Mouse (Mus musculus): ENCODE results near the gene Tgfbr1.

Tgfbr1 gene

DNA sequence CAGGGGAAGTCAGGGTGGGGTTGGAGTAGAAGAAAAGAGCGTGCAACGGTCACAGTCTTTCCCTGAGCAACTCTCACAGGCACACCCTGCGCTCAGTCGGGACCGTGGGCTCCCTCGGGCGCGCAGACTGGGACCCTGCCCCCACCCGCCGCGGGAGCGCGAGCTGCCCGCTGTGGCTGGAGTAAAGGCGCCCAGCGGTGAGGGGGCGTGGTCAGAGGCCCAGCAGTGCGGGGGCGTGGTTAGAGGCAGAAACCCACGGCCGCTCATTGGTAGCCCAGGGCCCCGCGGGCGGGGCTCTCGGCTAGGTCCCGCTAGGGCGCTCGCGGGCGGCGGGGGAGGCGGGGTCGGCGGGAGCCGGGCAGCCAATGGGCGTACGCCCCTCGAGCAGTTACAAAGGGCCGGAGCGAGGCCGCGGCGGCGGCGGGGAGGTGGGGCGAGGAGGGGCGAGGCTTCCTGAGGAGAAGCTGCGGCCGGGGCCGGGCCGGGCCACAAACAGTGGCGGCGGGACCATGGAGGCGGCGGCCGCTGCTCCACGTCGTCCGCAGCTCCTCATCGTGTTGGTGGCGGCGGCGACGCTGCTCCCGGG is at the start of gene Tgfbr1:
Tgfbr1 (plus strand) TSS at position 420 of the 586 bp plus-strand sequence.
- DNase-seq (ENCODE audit: low read depth), result peak; percentile 88

DNA sequence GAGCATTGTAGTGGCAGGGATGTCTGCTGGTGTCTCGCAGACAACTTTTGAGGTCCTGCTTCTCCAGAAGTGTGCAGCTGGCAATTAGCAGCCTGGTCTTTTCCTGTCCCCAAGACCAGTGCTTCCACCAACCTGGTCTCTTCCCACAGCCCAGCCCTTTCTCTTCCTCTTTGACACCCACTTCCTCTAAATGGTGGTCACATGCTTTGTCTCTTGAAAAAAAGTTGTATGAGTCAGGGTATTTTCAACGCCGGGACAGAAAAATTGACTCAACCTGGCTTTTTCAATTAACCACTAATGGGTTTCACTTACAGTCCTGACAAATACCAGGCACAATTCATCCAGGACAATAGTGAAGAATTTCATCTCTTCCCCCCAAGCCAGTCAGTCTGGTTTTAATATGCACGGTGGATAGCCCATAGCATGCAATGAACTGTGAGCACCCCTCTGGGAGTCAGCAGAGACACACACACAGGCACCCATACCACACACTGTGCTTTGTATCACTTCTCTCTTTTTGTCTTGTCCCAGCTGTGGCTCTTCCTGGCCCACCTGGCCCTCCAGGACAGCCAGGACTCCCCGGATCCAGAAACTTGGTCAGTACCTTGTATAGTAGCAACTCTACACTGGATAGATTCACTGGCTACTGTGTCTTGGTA is 49.6 kb upstream of the Tgfbr1 start:
- DNase-seq (ENCODE audit: low read depth), result no peak

DNA sequence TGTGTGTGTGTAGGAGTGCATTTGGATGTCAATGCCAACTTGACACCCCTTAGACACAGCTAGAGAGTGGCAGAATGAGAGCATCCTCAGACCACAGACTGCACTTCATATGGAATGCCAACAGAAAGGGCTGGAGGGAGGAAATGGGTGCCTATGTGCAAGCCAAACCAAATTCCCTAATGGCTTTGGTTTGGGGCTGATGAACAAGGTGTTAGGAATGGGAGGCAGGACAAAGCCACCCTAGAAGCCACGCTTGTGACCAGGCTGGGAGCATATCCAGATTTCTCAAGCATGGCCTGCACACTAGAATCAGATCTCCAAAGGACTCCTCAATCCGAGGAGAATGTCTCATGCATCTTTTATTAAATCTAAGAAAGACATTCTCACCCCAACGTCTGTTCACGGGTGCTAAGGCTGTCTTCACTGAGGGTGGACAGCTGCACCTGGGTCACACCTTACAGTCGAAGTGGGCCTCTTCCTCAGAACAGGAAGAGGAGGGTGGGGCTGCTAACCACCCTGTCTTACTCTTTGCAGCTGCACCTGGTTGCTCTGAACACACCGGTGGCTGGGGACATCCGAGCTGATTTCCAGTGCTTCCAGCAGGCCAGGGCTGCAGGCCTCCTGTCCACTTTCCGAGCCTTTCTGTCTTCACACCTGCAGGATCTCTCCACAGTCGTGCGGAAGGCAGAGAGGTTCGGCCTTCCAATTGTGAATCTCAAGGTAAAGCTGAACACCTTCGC is 43.0 kb upstream of the Tgfbr1 start:
- DNase-seq (ENCODE audit: low read depth), result no peak

DNA sequence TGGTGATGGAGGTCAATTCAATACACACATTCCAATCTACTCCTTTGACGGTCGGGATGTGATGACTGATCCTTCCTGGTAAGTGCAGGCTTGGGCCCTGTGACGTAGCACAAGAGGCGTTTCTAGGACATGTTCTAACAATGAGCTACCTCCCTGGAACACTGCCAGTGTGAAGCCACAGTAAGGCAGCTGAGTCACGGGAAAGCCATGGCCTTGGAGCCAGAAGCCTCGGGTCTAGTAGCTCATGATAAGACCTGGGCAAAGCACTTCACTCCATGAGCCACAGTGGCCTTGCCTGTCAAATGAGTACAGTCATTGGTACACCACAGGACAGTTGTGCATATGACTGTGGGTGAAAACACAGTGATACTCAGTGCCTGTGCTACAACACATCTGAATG is 42.2 kb upstream of the Tgfbr1 start:
- peak; percentile 74 for DNase-seq (ENCODE audit: low read depth)

DNA sequence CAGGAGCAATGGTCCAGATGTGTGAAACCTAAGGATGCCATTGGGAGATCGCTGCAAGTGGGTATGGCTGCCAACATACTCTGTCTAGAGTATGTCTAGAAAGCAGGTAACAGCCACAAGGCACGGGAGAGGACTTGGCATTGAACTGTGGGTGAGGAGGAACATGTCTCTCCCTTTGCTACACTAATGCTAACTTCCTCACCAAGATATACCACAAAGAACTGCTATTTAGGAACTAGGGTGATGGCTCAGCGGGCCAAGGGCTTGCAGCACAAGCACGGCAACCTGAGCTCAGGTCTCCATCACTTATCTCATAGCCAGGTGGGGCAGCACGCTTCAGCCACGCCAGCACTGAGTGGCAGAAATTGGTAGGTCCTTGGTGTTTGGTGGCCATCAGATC is 41.6 kb upstream of the Tgfbr1 start:
- no peak for DNase-seq (ENCODE audit: low read depth)

DNA sequence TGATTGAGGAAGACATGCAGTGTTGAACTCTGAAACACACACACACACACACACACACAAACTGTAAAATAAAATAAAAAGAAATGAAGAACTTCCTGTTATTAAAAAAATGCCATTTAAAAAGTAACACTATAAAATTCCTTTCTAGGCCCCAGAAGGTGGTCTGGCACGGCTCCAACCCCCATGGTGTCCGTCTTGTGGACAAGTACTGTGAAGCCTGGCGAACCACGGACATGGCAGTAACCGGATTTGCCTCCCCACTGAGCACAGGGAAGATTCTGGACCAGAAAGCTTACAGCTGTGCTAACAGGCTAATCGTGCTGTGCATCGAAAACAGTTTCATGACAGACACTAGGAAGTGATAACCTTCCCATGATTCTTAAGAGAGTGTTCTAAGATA is 41.1 kb upstream of the Tgfbr1 start:
- DNase-seq (ENCODE audit: low read depth), result no peak

DNA sequence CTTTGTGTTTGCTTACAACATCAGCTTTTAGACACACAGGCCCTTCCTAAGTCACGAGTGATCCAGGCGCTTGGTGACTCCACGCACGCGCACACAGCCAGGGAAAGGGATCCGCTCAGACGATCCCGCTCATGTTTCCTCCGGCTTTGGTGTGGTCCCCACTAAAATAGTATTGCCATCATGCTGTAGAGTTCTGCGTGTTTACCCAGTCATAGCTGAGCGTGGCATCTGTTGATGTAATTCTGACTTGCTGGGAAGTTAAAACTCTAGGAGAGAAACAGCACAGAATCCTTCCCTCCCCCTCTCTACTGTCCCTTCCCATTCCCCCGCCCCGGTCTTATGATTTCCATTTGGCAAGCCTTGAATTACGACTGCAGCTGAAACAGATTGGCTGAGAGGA is 40.3 kb upstream of the Tgfbr1 start:
- DNase-seq (ENCODE audit: low read depth), result no peak

DNA sequence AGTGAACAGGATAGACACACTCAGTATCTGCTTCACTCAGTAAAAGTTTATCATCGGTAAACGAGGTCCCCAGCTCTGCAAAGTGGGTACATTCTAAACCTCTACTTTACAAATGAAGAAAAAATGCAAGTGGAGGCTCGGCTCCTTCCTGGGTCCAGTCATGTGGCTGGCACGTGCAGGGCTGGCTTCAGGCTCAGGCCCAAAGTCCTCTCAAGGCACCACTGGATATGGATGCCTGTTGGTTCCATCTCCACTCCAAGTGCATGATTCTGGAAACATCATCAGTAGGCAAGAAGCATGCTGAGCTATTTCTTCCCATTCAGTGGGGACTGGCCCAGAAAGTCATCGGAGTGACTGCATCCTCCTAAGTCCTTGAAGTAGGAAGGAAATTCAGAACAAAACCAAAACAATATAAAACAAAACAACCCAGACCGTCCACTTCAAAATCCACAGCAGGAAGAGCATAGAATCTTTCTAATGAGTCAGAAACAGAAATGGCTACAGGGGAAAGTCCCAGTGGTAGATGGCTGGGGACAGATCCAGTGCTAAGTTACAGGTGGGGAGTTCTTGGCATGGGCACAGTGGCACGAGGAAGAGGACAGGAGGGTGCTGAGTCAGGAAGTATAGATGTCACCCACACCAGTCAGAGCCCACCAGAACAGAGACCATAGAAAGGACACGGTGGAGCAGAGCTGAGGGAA is 39.2 kb upstream of the Tgfbr1 start:
- no peak for DNase-seq (ENCODE audit: low read depth)

DNA sequence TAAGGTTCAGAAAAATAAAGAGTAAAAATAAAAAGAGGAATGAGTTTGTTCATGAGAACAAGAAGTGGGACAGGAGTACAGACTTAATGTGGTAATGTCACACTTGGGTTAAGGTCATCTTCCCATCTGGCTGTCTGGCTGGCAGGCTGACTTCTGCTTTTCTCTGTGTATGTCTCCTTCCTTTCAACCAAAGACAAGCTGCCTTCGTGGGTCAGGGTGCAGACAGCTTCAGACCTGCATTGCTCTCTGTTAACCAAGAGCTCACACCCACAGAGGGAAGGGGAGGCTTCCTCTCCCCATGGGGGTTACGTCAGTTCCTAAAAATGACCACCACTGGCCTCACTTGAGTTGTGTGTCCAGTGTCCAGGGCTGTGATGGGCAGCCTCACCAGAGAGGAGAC is 37.6 kb upstream of the Tgfbr1 start:
- no peak for DNase-seq (ENCODE audit: low read depth)

DNA sequence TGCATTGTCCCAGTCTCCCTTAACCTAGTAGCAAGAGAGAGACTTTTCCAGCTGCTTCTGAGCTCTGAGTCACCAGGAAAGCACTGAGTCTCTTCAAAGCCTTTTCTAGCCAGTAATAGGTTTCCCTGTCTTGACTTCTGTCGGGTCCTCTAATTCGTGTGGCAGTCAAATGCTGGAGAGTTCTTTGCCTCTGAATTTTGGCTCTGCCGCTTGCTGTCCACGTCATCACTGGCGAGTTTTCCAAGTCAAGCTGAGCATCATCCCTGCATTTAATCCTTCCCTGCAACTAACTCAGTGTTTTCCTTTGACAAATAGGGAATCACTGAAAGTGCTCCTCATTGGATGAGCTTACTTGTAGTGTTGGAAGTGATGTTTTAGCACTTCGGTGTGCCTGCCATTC is 36.6 kb upstream of the Tgfbr1 start:
- DNase-seq (ENCODE audit: low read depth), result no peak

DNA sequence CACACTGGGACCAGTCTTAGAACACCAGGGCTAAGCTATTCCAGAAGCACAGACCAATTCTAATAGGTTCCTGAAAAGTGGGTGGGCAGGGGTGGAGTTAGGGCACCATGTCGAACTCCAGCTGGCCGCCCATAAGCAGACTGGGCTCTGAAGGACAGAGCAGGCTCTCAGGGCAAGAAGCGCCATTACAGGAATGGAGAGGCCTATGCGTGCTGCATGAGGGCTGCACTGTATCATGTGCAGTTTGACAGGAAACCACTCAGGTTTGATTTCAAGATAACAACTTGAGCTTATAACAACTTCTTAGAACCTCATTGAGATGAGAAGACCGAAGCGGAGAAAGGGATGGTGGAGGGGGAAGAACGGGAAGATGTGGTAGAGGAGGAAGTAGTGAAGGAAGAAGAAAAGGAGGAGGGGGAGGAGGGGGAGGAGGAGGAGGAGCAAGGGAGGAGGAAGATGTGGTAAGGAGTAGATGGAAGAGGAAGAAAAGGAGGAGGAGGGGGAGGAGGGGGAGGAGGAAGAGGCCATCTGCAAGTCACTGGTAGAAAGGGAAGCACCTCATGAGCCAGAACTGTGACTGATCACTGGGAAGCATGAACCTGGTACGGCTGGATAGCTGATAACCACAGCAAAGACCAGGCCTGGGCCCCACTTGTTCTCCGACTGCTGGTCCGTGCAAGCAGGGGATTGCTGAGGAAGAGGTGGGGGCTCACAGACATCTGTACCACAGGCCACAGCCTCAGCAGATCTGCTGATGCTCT is 33.3 kb upstream of the Tgfbr1 start:
- no peak for DNase-seq (ENCODE audit: low read depth)

DNA sequence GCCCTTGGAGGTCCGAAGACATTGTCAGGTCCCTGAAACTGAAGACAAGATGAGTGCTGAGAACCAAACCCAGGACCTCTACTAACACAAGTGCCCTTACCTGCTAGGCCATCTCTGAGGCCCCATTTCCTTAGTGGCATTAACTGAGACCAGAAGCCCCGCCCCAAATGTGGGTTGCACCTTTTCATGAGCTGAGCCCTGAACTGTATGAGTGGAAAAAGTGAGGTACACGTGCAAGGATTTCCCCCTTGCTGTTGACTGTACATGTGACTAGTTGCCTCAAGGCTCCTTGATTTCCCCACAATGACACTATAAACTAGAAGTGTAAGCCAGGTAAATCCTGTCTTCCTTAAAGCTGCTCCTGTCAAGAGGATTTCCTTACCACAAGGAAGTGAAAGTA is 30.7 kb upstream of the Tgfbr1 start:
- no peak for DNase-seq (ENCODE audit: low read depth)

DNA sequence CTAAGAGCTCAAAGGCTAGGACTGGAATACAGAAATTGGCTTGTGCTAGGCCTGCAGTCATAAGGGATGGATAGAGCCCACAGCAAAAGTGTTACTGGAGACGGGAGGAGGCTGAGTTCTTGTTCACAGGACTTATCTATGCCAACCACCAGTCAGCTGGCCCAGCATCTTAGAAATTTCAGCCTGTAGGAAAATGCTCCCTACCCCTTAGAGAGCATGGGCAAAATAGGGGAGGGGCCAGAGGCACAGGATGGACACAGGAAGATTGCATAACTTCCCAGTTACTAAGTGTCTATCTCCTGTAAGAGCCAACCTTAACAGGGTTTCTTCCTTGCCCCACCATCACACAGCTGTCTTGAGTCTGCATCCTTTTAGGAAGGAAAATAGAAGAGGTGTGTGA is 28.8 kb upstream of the Tgfbr1 start:
- DNase-seq (ENCODE audit: low read depth), result no peak

DNA sequence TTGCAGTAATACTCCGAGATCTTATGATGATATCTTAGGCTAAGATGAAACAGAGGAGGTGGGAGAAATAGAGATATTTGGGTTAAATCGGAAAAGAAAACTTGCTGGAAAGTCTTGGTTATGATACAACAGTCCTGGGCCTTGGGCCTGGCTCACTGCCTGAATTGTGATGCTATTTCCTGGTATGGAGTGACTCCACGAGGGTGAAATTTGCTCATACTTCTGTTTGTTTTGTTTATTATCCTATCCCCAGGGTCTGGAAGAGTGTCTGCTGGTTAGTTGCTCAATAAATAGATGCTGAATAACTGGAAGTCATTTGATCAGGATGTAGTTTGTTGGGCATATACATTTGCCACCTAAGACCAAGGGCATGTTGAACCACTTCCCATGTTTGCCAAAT is 25.2 kb upstream of the Tgfbr1 start:
- no peak for DNase-seq (ENCODE audit: low read depth)

DNA sequence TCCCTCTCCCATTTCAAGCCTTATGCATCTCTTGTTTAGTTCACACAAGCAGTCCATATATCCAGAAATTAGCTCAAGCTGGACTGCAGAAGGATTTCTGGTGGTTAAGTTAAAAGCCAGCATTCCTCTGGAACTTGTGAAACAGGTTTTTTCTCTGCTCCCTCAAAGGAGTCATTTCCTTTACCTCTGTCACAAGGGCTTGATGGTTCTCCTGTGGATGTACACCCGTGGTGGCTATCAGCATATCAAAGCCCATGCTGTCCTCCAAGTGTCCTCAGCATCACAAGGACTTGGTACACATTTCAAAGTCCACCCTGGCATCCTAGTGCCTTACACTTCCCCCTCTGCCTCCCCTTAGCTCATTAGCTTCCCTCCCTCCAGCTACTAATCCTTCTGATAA is 23.7 kb upstream of the Tgfbr1 start:
- no peak for DNase-seq (ENCODE audit: low read depth)

DNA sequence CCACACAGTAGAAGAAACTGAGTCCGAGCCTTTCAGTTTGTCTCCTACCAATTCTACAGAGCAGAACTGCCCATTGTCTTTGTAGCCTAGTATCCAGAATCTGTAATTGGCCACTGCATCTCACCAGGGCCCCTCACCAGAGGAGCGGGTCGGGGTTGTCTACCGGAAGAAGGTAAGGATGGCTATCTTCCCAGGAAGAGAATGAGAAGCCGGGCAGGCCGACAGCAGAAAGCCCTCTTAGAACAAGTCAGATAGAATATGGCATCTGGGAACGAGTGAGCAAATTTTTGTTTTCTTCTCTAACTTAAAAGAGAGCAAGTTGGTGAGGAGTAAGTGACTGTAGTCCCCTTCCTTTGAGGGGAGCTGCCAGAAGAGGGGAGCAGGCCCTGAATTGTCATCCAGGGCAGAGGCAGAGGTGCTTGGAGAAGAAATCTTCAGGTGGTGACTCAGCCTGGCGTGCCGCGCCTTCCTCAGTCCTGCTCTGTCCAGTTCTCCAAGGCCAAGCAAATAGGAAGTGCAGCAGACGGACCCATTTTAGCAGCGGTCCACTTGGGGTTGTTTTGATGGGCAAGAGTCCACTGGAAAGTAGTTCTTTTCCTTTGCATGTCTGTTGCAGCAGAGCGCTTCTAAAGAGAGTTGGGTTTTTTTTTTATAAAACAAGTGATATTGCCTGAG is 22.5 kb upstream of the Tgfbr1 start:
- DNase-seq (ENCODE audit: low read depth), result no peak

DNA sequence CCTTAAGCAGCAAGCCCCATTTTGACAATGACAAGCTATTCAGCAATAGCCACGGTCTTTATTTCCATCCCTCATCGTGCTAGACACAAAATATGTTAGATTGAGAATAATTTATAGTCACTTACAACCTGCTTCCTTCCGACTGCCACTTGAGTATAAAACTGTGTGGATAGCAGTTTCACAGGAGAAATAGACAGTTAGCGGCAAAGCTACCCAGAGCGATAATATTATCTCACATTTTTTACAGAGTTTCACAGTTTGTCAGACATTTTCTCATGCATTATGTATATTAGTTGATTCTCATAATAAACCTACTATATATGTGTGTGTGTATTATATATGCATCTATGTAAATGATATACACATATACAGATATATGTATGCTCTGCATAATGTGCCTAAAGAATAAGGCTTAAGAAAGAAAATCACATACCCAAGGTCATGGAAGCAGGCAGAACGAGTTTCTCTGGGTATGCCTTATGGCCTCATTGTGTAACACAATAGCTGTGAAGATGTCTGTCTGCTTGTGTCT is 20.1 kb upstream of the Tgfbr1 start:
- no peak for DNase-seq (ENCODE audit: low read depth)

DNA sequence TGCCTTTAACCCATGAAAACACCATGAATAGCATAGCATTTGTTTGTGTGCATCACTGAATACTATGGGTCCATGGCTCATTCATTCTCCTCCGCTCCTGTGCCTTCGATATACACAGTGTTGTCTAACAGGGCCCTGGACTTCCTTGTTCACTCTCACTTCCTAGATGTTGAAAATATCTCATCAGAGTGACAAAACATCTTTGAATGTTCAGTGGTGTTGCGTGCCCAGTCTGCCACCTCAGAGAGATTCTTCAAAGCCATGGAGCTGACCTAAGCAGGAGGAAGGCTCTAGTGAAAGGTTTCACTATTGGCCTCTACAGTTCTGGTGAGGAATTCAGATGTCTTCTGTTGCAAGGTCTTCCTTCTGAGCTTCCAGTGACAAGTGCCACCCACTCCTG is 19.5 kb upstream of the Tgfbr1 start:
- no peak for DNase-seq (ENCODE audit: low read depth)

DNA sequence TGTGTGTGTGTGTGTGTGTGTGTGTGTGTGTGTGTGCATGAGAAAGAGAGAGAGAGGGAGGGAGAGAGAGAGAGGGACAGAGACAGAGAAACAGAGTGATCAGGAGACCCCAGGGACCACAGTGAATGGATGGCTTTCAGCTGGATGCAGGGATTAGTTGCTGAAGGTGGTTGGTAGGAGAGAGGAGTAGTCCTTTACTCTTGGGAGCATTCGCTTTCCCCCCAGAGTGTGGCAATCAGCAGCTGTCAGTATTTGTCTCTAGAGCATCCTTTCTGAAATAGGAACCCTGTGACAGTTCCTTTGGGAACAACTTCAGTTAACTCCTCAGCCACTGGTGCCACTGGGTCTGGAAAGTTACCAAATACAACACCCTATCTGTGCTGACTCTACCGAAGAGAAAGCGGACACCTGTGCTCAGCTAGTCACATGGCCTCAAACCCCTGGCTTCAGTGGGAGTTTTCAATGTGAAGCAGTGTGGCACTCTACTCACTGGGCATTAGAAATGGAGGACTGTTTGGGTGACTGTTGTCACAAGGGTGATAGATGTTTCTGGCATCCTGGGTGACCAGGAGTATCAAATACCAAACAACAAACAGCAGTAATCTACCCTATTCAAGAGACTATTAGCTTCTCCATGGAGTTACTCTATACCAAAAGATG is 16.0 kb upstream of the Tgfbr1 start:
- DNase-seq (ENCODE audit: low read depth), result no peak

DNA sequence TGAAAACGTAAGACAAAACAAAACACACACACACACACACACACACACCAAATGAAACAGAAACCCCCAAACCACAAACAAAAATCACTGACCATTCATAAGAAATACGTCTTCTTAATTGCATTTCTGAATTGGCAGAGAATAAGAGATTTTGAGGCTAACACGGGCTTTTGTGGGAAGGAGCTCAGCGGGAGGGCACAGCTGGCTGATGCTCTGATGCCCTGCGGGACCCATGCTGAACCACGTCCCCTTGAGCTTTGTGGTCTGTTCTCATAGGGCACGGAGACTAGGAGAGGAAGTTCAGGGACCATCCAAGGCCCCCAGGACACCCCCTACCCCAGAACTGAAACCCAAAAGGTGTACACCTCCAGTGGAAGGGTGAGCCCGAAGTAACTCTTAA is 10.4 kb upstream of the Tgfbr1 start:
- DNase-seq (ENCODE audit: low read depth), result no peak

DNA sequence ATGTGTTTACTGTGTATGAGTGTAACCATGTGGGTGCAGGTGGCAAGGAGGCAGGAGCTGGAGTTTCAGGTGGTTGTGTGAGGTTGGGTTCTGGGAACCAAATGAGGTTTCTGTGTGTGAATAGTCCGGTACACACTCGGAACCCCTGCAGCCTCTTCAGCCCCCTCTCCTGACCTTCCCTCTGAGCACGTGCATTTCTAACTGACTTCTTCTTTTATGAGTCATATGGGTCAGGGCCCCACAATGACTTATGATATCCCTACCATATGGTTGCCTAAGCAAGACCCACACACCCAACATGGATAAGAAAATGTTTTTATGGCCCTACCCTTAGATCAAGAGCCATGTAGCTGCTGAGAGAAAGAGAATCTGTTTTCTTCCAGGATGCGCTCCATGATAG is 6.0 kb upstream of the Tgfbr1 start:
- DNase-seq (ENCODE audit: low read depth), result no peak

All from fibroblast of lung, adult 2 months (primary cell).